Mouse (Mus musculus) hindbrain, embryonic 10.5 days (tissue): ENCODE results near the gene Mettl7b. TPM values are rescaled to one million over a fixed set of nuclear protein-coding genes. Genes with fewer than 3 reads are reported as not detected.

Experiments used
- DNase-seq: peaks from one replicate; pipeline ENCODE4 v3.0.0-alpha.2; 2017; ENCODE audit warnings: low spot score
- H3K27ac ChIP-seq: fragments of 300-500 bp; sonication (generic); 2 replicates; pipeline ENCODE4 v1.5.1; 2016; ENCODE audit warnings: mild to moderate bottlenecking, moderate library complexity
- H3K27me3 ChIP-seq: fragments of 300-500 bp; sonication (generic); 2 replicates; pipeline ENCODE4 v1.6.1; 2016; ENCODE audit warnings: mild to moderate bottlenecking; ENCODE audit not compliant: poor library complexity, insufficient read depth, severe bottlenecking
- H3K36me3 ChIP-seq: fragments of 300-500 bp; sonication (generic); 2 replicates; pipeline ENCODE4 v1.6.1; 2016; ENCODE audit warnings: mild to moderate bottlenecking, moderate library complexity
- H3K4me1 ChIP-seq: fragments of 300-500 bp; sonication (generic); replicated peaks from 2 replicates; pipeline ENCODE4 v1.6.1; 2016; ENCODE audit warnings: mild to moderate bottlenecking
- H3K4me3 ChIP-seq: fragments of 300-500 bp; sonication (generic); 2 replicates; pipeline ENCODE4 v1.5.1; 2016; ENCODE audit warnings: mild to moderate bottlenecking, moderate library complexity
- H3K9me3 ChIP-seq: fragments of 300-500 bp; sonication (generic); 2 replicates; pipeline ENCODE4 v1.6.1; 2016; ENCODE audit warnings: mild to moderate bottlenecking, moderate library complexity
- WGBS: fragments of 180-500 bp; shearing (Covaris S2); methylation state at CpG from one replicate; pipeline ENCODE4 v1.1.7; 2016; 5-methylcytosine and 5-hydroxymethylcytosine counted together
- polyA plus RNA-seq: library from polyadenylated mRNA; unstranded; fragments of >200 nt; fragmentation: Nextera tagmentation; extraction: Ambion mirVana; gene quantifications from 2 replicates; pipeline ENCODE4 v1.2.1, GENCODE M21; 2016

Gene Mettl7b
- polyA plus RNA-seq, 1 experiment from 2014 or later: not detected

DNA sequence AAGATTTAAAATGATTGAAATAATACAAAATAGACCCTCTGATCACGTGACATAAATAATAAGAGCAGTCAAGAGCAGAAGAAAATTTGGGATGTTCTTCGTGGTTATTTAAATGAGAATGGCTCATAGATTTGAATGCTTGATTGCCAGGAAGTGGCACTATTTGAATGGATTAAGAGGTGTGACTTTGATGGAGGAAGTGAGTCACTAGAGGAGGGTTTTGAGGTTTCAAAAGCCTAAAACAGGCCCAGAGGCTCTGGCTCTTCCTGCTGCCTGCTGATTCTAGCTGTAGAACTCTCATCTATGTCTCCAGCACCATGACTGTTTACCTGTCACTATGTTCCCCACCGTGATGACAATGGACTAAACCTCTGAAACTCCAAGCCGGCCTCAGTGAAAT is 12.1 kb upstream of the Mettl7b start:
- 81% methylated on average over 4 of the region's 4 CpGs for WGBS
- Histone ChIP-seq H3K4me1 (0 out of 2 replicates have a peak, but pooled peaks cover 3% of the 10 kb centered on the region), H3K27ac (no peak overlapping the region), H3K4me3 (no peak overlapping the region), H3K36me3 (no peaks in the 10 kb centered on the region), H3K9me3 (no peaks in the 10 kb centered on the region), H3K27me3 (no peaks in the 10 kb centered on the region)
- no peak for DNase-seq

DNA sequence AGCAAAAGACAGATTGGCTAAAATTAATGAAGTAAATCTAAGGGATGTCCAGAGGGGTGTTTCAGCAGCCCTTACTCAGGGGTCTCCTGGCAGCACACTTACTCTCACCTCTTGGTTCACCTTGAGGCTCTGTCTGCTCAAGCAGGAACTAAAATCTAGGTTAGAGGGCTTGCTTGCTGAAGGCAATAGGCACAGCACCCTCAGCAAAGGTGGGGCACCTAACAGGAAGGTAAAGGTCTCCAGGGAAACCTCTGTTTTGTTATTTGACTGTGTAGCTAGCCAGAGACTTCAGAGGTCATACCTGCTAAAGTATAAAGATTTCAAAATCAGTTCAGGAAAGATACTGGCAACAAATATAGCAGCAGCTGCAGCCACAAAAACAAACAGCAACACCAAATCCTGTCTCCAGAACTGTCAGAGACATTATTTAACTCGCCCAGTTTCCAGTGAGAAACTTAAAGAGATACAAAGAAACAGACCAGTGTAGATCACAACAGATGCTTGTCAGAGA is 10.0 kb upstream of the Mettl7b start:
- Histone ChIP-seq H3K27ac (no peak overlapping the region), H3K36me3 (no peaks in the 10 kb centered on the region), H3K27me3 (no peaks in the 10 kb centered on the region), H3K4me1 (no peaks in the 10 kb centered on the region), H3K9me3 (no peaks in the 10 kb centered on the region), H3K4me3 (no peak overlapping the region)
- no peak for DNase-seq
- 51% methylated on average over 1 of the region's 1 CpGs for WGBS

DNA sequence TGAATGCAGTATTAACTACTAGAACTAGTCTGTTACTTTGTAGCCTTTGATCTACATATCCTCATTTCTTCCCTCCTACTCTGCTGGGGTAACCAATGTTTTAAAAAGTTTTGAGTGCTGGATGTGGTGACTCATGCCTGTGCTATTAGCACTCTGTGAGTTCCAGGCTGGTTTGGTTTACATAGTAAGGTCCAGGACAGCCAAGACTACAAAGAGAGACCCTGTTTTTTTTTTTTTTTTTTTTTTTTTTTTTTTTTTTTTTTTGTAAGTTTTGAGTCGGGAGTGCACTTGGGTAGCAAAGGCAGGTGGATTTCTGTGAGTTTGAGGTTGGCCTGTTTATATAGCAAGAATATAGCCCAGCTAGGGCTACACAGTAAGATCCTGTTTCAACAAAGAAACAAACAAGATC is 7.6 kb upstream of the Mettl7b start:
- Histone ChIP-seq H3K27ac (no peak overlapping the region), H3K27me3 (no peaks in the 10 kb centered on the region), H3K4me1 (no peaks in the 10 kb centered on the region), H3K9me3 (no peaks in the 10 kb centered on the region), H3K4me3 (no peak overlapping the region), H3K36me3 (no peaks in the 10 kb centered on the region)
- no peak for DNase-seq
- WGBS: 38% methylated on average over 1 of the region's 1 CpGs

DNA sequence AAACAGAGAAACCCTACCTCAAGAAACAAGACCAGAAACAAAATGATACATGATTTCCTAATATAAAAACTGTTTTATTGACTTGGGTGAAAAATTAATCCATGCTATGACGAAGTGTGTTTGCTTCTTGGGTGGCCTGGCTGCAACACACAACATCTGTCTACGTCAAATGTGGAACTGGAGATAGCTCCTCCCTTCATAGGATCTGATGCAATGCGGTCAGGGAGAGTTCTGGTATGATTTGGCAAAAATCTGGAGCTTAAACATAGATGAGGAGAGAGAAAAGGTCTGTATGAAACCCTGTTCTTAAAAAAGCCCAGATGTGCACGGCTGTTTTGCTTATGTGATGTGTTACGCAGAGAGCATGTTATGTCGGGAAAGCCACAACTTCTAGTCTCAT is 5.1 kb upstream of the Mettl7b start:
- Histone ChIP-seq H3K36me3 (no peaks in the 10 kb centered on the region), H3K4me1 (no peaks in the 10 kb centered on the region), H3K27me3 (no peaks in the 10 kb centered on the region), H3K9me3 (no peaks in the 10 kb centered on the region), H3K4me3 (no peak overlapping the region), H3K27ac (no peak overlapping the region)
- no peak for DNase-seq
- WGBS: 89% methylated on average over 6 of the region's 6 CpGs

DNA sequence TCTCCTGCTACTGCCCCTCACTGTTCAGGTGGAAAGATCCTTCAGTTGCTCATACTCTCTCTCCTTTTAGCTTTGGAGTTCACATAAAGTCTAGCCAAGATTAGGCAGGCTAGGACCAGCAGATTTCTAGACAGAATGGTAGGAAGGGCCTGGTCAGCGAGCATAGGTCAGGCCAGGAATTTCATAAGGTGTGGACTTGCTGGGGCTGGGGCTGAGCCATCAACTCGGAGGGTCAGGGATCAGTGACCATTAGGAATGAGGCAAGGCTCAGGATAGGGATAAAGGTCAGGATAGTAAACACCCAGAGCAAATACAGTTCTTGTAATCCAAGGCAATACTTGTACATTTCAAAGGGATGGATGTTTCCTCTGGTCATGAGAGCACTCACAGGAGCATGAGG is 4.2 kb upstream of the Mettl7b start:
- Histone ChIP-seq H3K27me3 (no peaks in the 10 kb centered on the region), H3K4me1 (no peaks in the 10 kb centered on the region), H3K4me3 (no peak overlapping the region), H3K36me3 (no peaks in the 10 kb centered on the region), H3K27ac (no peak overlapping the region), H3K9me3 (no peaks in the 10 kb centered on the region)
- 62% methylated on average over 2 of the region's 2 CpGs for WGBS
- no peak for DNase-seq

DNA sequence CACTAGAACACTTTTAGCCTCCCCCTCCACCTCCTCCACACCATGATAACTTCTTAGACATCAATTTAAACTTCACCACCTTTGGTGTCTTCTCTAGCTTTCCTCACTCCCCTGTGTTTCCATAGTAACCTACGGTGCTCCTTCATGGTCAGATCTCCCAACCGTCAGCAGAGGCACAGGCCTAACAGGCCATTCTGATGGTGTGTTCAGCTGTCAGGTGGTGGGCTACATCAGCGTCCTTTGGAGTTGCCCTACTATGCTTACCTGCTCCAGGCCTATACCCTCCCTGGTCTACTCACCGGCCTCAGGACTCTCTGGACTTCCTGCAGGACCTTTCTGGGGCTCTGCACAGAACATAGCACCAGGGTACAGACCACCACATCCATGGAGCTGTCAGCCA is 646 bp downstream of the Mettl7b start:
- DNase-seq: no peak

DNA sequence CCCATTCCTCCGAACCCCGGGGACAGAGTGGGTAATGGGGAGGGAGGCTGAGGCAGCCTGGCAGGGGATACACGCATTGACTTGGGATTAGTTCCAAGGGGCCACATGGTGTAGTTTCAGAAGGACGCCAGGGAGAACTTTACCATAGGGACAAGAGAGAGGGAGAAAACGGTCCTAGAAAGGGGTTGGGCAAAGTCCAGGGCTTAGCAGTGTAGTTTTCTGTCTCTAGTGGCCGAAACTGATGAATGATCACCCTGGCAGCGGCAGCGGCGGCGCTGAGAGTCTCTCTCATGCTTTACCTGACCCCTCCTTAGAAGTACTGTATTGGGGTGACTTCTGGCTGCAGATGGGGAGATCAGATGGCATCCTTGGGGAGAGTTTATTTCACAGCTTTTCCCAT is 2.4 kb downstream of the Mettl7b start:
- no peak for DNase-seq
- Histone ChIP-seq H3K9me3 (no peaks in the 10 kb centered on the region), H3K4me1 (no peaks in the 10 kb centered on the region), H3K36me3 (no peaks in the 10 kb centered on the region), H3K27ac (no peak overlapping the region), H3K4me3 (no peak overlapping the region), H3K27me3 (no peaks in the 10 kb centered on the region)
- 79% methylated on average over 10 of the region's 10 CpGs for WGBS

More for the DNA sequence above, 646 bp downstream of the Mettl7b start:
- 83% methylated on average over 4 of the region's 4 CpGs for WGBS
- no peaks in the 10 kb centered on the region for H3K27me3 ChIP-seq
- H3K4me3 ChIP-seq: no peak overlapping the region
- no peaks in the 10 kb centered on the region for H3K9me3 ChIP-seq
- H3K4me1 ChIP-seq: no peaks in the 10 kb centered on the region
- no peak overlapping the region for H3K27ac ChIP-seq
- no peaks in the 10 kb centered on the region for H3K36me3 ChIP-seq

DNA sequence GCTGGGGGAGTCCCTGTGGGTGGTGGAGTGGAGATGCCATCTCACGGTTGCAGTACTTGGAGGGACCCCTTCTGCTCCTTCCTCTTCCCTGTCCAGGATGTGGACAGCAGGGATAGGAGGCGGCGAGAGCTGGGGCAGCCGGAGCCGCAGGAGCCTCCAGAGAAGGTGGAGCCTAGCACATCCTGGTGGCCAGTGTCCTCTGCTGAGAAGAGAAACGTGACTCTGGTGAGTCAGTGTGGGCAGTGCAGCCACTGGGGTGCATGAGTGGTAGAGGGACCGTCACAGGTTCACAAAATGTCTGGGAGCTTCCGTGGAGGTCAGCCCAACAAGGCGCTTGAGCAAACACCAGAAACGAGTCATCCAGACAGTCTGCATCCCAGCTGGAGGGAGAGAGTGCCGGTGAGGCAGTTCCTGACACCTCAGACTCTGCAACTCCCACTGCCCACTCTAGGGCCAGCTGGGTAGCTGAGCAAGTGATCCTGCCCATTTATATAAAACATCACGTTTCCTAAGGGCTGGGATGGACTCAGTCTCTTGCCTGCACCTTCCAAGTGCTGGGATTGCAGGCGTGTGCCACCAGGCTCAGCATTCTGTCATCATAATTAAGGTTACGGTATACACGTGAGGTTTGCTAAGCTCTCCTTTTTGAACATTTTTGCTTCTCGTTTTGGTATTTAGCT is 10.4 kb downstream of the Mettl7b start:
- Histone ChIP-seq H3K36me3 (no peaks in the 10 kb centered on the region), H3K27me3 (no peaks in the 10 kb centered on the region), H3K27ac (no peak overlapping the region), H3K4me1 (no peaks in the 10 kb centered on the region), H3K9me3 (no peaks in the 10 kb centered on the region), H3K4me3 (no peak overlapping the region)
- no peak for DNase-seq
- 69% methylated on average over 16 of the region's 16 CpGs for WGBS

DNA sequence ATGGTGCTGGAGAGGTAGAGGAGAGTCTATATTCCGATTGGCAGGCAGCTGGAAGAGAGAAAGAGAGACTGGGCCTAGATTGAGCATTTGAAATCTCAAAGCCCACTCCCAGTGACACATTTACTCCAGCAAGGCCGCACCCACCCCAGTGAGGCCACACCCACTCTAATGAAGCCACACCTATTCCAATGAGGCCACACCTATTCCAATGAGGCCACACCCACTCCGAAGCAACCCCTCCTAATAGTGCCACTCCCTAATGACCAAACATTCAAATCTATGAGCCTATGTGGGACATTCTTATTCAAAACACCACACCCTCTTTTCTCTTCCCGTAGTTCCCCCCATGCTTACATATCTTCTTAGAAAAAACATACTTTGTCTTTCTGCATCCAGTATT is 13.3 kb downstream of the Mettl7b start:
- Histone ChIP-seq H3K27ac (no peak overlapping the region), H3K36me3 (no peaks in the 10 kb centered on the region), H3K9me3 (no peaks in the 10 kb centered on the region), H3K4me1 (no peaks in the 10 kb centered on the region), H3K27me3 (no peaks in the 10 kb centered on the region; the same call in 1 of the 2 replicates), H3K4me3 (no peak overlapping the region)
- WGBS: 94% methylated on average over 4 of the region's 4 CpGs
- no peak for DNase-seq

DNA sequence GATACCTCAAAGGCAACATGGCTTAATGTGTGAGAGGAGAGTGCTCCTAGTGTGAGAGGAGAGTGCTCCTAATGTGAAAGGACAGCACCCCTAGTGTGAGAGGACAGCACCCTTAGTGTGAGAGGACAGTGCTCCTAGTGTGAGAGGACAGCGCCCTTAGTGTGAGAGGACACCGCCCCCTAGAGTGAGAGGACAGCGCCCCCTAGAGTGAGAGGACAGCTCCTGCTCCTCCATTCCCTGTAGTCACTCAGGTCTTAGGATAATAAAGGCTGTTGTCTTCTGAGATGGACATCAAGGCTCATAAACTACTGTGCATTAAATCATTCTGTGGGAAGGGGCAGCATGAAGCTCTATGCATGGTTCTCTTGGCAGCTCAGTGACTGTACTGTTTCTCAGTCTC is 15.1 kb downstream of the Mettl7b start:
- Histone ChIP-seq H3K36me3 (no peaks in the 10 kb centered on the region), H3K27ac (no peak overlapping the region), H3K27me3 (no peaks in the 10 kb centered on the region; the same call in 1 of the 2 replicates), H3K9me3 (no peaks in the 10 kb centered on the region), H3K4me1 (no peaks in the 10 kb centered on the region), H3K4me3 (no peak overlapping the region)
- DNase-seq: no peak
- WGBS: 20% methylated on average over 3 of the region's 3 CpGs

DNA sequence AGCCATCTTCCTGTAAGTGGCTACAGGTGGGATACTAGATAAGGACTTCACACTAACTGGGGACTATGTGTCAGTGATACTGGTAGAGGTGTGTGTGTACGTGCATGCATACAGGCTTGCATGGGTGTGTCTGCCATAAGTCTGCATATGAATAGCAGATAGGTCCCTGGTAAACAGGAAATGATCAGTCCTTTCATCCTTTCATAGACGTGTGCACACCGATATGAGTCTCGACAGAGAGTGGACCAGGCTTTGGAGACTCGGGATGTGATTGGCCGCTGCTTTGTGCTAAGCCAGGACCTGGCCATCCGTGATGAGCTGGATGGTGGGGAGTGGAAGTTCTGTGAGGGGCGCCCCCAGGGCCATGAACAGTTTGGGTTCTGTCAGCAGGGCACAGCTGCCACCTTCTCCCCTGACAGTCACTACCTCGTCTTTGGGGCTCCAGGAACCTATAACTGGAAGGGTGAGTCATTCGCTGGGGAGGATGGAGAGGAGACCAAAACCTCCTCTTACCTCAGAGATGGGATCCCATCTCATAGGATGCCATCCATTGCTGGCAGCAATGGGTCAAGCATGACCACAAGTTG is 20.2 kb downstream of the Mettl7b start:
- peaks cover 20% of the 10 kb centered on the region for H3K27me3 ChIP-seq
- no peaks in the 10 kb centered on the region for H3K36me3 ChIP-seq
- 87% methylated on average over 10 of the region's 10 CpGs for WGBS
- no peak overlapping the region for H3K27ac ChIP-seq
- no peaks in the 10 kb centered on the region for H3K4me1 ChIP-seq
- no peaks in the 10 kb centered on the region for H3K9me3 ChIP-seq
- no peak for DNase-seq
- no peak overlapping the region for H3K4me3 ChIP-seq

DNA sequence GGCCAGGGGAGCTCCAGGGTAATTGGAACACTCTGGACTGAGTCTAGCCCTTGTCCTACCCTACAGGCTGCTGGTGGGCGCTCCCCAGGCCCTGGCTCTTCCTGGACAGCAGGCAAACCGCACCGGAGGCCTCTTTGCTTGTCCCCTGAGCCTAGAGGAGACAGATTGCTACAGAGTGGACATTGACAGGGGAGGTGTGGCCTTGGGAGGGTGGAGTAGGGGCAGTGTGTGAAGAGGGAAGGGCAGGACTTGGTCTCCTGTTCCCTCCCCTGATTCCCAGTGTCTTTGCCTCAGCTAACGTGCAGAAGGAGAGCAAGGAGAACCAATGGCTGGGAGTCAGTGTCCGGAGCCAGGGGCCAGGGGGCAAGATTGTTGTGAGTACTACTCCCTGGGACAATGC is 21.8 kb downstream of the Mettl7b start:
- Histone ChIP-seq H3K27ac (no peak overlapping the region), H3K4me1 (peaks cover 7% of the 10 kb centered on the region), H3K27me3 (peaks cover 36% of the 10 kb centered on the region), H3K9me3 (no peaks in the 10 kb centered on the region), H3K4me3 (no peak overlapping the region), H3K36me3 (no peaks in the 10 kb centered on the region)
- DNase-seq: no peak
- 62% methylated on average over 5 of the region's 5 CpGs for WGBS

DNA sequence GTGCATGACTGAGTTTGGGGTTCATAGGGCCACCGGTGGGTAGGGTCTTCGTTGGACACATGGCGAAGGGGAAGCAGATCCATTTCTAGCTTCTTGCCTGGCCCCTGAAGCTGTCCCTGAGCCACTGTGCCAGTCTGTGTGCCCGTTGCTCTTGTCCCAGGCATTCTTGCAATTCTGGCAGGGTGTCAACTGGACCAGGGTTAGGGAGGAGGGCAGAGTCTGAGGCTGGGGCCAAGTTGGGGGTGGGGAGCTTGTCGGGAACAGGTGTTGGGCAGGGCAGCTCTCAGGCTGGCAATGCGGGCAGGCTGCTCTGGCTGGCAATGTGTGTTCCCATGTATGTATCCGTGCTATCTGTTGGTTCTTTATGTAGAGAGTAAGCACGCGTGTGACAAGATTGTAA is 22.3 kb downstream of the Mettl7b start:
- WGBS: 87% methylated on average over 9 of the region's 9 CpGs
- Histone ChIP-seq H3K27ac (no peak overlapping the region), H3K4me1 (peaks cover 13% of the 10 kb centered on the region), H3K9me3 (no peaks in the 10 kb centered on the region), H3K4me3 (no peak overlapping the region), H3K36me3 (no peaks in the 10 kb centered on the region), H3K27me3 (peaks cover 41% of the 10 kb centered on the region)
- no peak for DNase-seq
